Mouse (Mus musculus) cerebellum, adult 11-12 months (tissue): ENCODE results near the gene L3hypdh.

ENCODE experiments used
- DNase-seq: peaks from one replicate; pipeline ENCODE4 v3.0.0; 2022

The L3hypdh gene

GRCm38 (mm10) chr12:72085329-72086165, at the start of gene L3hypdh, which contains the start of gene Jkamp:
L3hypdh (minus strand) TSS chr12:72085439.
Jkamp (plus strand) TSS chr12:72085589.
- DNase-seq: peak; percentile 98

GRCm38 (mm10) chr12:72129203-72129602, 44.0 kb upstream of the L3hypdh start:
- DNase-seq: no peak

GRCm38 (mm10) chr12:72115686-72116345, 30.6 kb upstream of the L3hypdh start:
- no peak for DNase-seq

GRCm38 (mm10) chr12:72115126-72115525, 29.9 kb upstream of the L3hypdh start:
- no peak for DNase-seq

- peak; percentile 65 for DNase-seq
These were observed 19.5 kb upstream of the L3hypdh start for GRCm38 (mm10) chr12:72104525-72105281.

GRCm38 (mm10) chr12:72104027-72104426, 18.8 kb upstream of the L3hypdh start:
- no peak for DNase-seq

- DNase-seq: no peak
These were observed 17.5 kb upstream of the L3hypdh start for GRCm38 (mm10) chr12:72102776-72103175.

GRCm38 (mm10) chr12:72096966-72097365, 11.7 kb upstream of the L3hypdh start:
- no peak for DNase-seq

GRCm38 (mm10) chr12:72089802-72090201, 4.6 kb upstream of the L3hypdh start:
- DNase-seq: no peak

- DNase-seq: peak; percentile 28
These were observed 1.1 kb upstream of the L3hypdh start for GRCm38 (mm10) chr12:72086166-72086825.

GRCm38 (mm10) chr12:72085024-72085328, 263 bp downstream of the L3hypdh start:
- no peak for DNase-seq

- DNase-seq: no peak
These were observed 797 bp downstream of the L3hypdh start for GRCm38 (mm10) chr12:72084261-72085023.

GRCm38 (mm10) chr12:72083265-72083664, 2.0 kb downstream of the L3hypdh start:
- DNase-seq: no peak

GRCm38 (mm10) chr12:72082370-72082769, 2.9 kb downstream of the L3hypdh start:
- DNase-seq: no peak

GRCm38 (mm10) chr12:72081961-72082360, 3.3 kb downstream of the L3hypdh start:
- no peak for DNase-seq

GRCm38 (mm10) chr12:72078248-72078647, 7.0 kb downstream of the L3hypdh start:
- DNase-seq: no peak

- DNase-seq: peak; percentile 85
These were observed 14.6 kb downstream of the L3hypdh start, which contains the start of gene Gpr135 for GRCm38 (mm10) chr12:72070327-72071269. Gpr135 (minus strand) TSS chr12:72071125.

GRCm38 (mm10) chr12:72069626-72070326, 15.5 kb downstream of the L3hypdh start:
- DNase-seq: no peak

GRCm38 (mm10) chr12:72057780-72058179, 27.5 kb downstream of the L3hypdh start:
- DNase-seq: no peak

- DNase-seq: no peak
These were observed 31.4 kb downstream of the L3hypdh start for GRCm38 (mm10) chr12:72053851-72054250.
